Mouse (Mus musculus) forebrain, postnatal 0 days (tissue): ENCODE results near the gene Tmem236. TPM values are rescaled to one million over a fixed set of nuclear protein-coding genes. Genes with fewer than 3 reads are reported as not detected.

Experiments used
- ATAC-seq: fragments of 200-750 bp; cut with Nextera tagmentation; 2 replicates; pipeline ENCODE4 v1.8.0; 2017; ENCODE audit warnings: mild to moderate bottlenecking, moderate library complexity
- DNase-seq: peaks from one replicate; pipeline ENCODE4 v3.0.0-alpha.2; 2015
- H3K27ac ChIP-seq: fragments of 300-500 bp; sonication (generic); 2 replicates; pipeline ENCODE4 v1.5.1; 2014; ENCODE audit warnings: low read depth, mild to moderate bottlenecking, antibody characterized with exemption, low read length, moderate library complexity, mixed read lengths
- H3K27me3 ChIP-seq: fragments of 300-500 bp; sonication (generic); 2 replicates; pipeline ENCODE4 v1.6.1; 2014; ENCODE audit warnings: mild to moderate bottlenecking, low read length, mixed read lengths; ENCODE audit not compliant: insufficient read depth
- H3K36me3 ChIP-seq: fragments of 300-500 bp; sonication (generic); 2 replicates; pipeline ENCODE4 v1.6.1; 2014; ENCODE audit warnings: mild to moderate bottlenecking, moderate library complexity; ENCODE audit not compliant: insufficient read depth
- H3K4me1 ChIP-seq: fragments of 300-500 bp; sonication (generic); 2 replicates; pipeline ENCODE4 v1.6.1; 2014; ENCODE audit warnings: antibody characterized with exemption; ENCODE audit not compliant: insufficient read depth
- H3K4me2 ChIP-seq: fragments of 300-500 bp; sonication (generic); 2 replicates; pipeline ENCODE4 v1.6.1; 2014; ENCODE audit warnings: low read depth, mild to moderate bottlenecking, moderate library complexity
- H3K4me3 ChIP-seq: fragments of 300-500 bp; sonication (generic); 2 replicates; pipeline ENCODE4 v1.5.1; 2014; ENCODE audit warnings: low read depth, low read length, mixed read lengths
- H3K9ac ChIP-seq: fragments of 300-500 bp; sonication (generic); 2 replicates; pipeline ENCODE4 v1.6.1; 2014; ENCODE audit warnings: mild to moderate bottlenecking
- H3K9me3 ChIP-seq: fragments of 300-500 bp; sonication (generic); 2 replicates; pipeline ENCODE4 v1.6.1; 2016; ENCODE audit warnings: low read length
- CTCF ChIP-seq: sonication (generic); IDR thresholded peaks from 2 replicates; pipeline ENCODE4 v1.5.1; 2016; ENCODE audit warnings: antibody characterized with exemption, control low read depth, low read depth
- WGBS: fragments of 180-500 bp; shearing (Covaris S2); extraction: QIAGEN DNeasy Blood & Tissue Kit; methylation state at CpG from one replicate; pipeline ENCODE4 v1.1.7; 2014; 5-methylcytosine and 5-hydroxymethylcytosine counted together
- polyA plus RNA-seq: library from polyadenylated mRNA; unstranded; fragments of >200 nt; fragmentation: Nextera tagmentation; extraction: Ambion mirVana; gene quantifications from 2 replicates; pipeline ENCODE4 v1.2.1, GENCODE M21; 2015
- total RNA-seq: library from RNA; depleted of rRNA; stranded (reverse); fragments of >200 nt; gene quantifications from 2 replicates; pipeline ENCODE4 v1.2.3, GENCODE M21; 2014; rRNA removed

Tmem236 gene
- total RNA-seq (0.23 and 0.24 TPM in 2 replicates), polyA plus RNA-seq (0.12 and 0.13 TPM in 2 replicates)

DNA sequence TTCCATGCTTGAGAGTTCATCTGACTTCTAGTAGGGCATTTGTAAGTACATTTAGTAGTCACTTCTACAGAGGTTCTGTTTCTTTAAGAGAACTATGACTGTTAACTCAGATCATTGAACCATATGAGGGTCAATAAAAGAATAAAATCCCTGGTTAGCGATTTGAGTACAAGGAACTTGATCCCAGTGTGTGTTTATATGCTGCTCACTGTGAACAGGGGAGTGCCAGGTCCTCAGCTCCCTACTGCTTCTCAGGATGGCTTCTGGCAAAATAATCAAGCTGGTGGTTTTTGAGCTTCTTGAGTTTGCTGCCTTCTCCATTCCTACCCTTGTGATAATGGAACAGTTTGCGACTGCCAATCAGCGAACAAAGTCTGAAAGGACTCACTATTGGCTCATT, at the start of gene Tmem236:
Tmem236 (plus strand) TSS at position 190 of the 400 bp plus-strand sequence.
- no peak for ATAC-seq
- WGBS, result 56% methylated on average over 3 of the region's 3 CpGs
- Histone ChIP-seq H3K4me2 (no peak within 1 kb of the TSS), H3K9me3 (no peaks in the 10 kb centered on the region), H3K36me3 (no peaks in the 10 kb centered on the region), H3K9ac (no peak within 1 kb of the TSS), H3K4me3 (no peak within 1 kb of the TSS), H3K27ac (no peak within 1 kb of the TSS), H3K4me1 (no peaks in the 10 kb centered on the region), H3K27me3 (no peaks in the 10 kb centered on the region)
- no peak for TF ChIP-seq CTCF
- DNase-seq, result no peak

DNA sequence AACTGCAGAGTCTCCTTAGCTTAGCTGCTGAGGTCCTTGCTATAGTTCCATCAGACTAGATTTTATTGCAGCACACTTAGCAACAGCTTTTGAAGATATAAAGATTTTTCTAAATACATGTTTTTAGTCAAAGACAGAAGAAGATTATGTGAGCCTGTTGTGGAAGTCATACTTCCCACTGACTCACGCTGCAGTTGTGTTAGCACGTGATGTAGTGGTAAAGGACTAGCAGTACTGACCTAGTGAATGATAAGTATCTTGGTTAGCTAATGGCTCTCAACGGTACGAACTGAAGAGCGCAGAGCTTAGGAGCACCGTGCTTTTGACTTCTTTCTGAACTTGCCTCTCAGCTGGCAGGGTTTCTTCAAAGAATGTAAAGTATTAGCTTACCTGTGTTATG, 47.9 kb upstream of the Tmem236 start:
- ATAC-seq, result no peak
- no peak overlapping the region for H3K4me3 ChIP-seq
- DNase-seq, result no peak
- no peaks in the 10 kb centered on the region for H3K27me3 ChIP-seq
- no peak for TF ChIP-seq CTCF
- no peak overlapping the region for H3K27ac ChIP-seq
- peaks cover 10% of the 10 kb centered on the region; the same call in 1 of the 2 replicates for H3K36me3 ChIP-seq
- no peaks in the 10 kb centered on the region for H3K9me3 ChIP-seq
- no peak overlapping the region for H3K9ac ChIP-seq
- H3K4me2 ChIP-seq, result no peak overlapping the region
- no peaks in the 10 kb centered on the region for H3K4me1 ChIP-seq
- WGBS, result 91% methylated on average over 6 of the region's 6 CpGs

DNA sequence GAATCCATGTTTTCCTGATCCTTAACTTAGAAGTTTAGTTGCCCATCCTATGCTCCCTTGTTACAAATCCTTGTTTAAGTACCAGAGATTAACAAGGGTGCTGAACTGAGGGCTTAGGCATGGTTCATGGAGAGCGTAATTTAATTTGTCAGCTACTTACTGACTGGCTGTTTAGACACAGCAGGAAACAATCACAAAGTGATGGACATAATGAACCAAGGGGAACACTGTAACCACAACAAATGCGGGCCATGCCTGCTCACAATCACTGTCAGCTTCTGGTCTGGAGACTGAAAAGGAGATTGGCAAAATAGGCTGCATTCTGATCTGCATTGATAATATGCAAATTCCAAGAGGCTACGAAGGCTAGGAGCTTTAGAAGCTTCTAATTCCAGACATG, 46.7 kb upstream of the Tmem236 start:
- no peak for DNase-seq
- no peak overlapping the region for H3K4me2 ChIP-seq
- H3K36me3 ChIP-seq, result peaks cover 10% of the 10 kb centered on the region; the same call in 1 of the 2 replicates
- H3K27me3 ChIP-seq, result no peaks in the 10 kb centered on the region
- H3K4me3 ChIP-seq, result no peak overlapping the region
- no peak for ATAC-seq
- no peaks in the 10 kb centered on the region for H3K9me3 ChIP-seq
- no peak overlapping the region for H3K27ac ChIP-seq
- 26% methylated on average over 3 of the region's 3 CpGs for WGBS
- no peak for TF ChIP-seq CTCF
- no peaks in the 10 kb centered on the region; the same call in 1 of the 2 replicates for H3K4me1 ChIP-seq
- no peak overlapping the region for H3K9ac ChIP-seq

- no peak overlapping the region for H3K27ac ChIP-seq
- H3K36me3 ChIP-seq, result 0 out of 2 replicates have a peak, but pooled peaks cover 5% of the 10 kb centered on the region
- no peak overlapping the region for H3K4me2 ChIP-seq
- no peak for TF ChIP-seq CTCF
- H3K27me3 ChIP-seq, result no peaks in the 10 kb centered on the region
- H3K9ac ChIP-seq, result no peak overlapping the region
- H3K9me3 ChIP-seq, result no peaks in the 10 kb centered on the region
- H3K4me1 ChIP-seq, result no peaks in the 10 kb centered on the region; the same call in 1 of the 2 replicates
- WGBS, result 88% methylated on average over 12 of the region's 12 CpGs
- DNase-seq, result no peak
- no peak for ATAC-seq
- H3K4me3 ChIP-seq, result no peak overlapping the region
Observed at GRCm38 (mm10) chr2:14130641-14131339, 43.5 kb upstream of the Tmem236 start.

GRCm38 (mm10) chr2:14132468-14133326, 41.6 kb upstream of the Tmem236 start:
- Histone ChIP-seq H3K27me3 (no peaks in the 10 kb centered on the region), H3K9ac (no peak overlapping the region), H3K9me3 (no peaks in the 10 kb centered on the region), H3K4me3 (no peak overlapping the region), H3K4me2 (no peak overlapping the region), H3K27ac (no peak overlapping the region), H3K36me3 (0 out of 2 replicates have a peak, but pooled peaks cover 5% of the 10 kb centered on the region), H3K4me1 (no peaks in the 10 kb centered on the region; the same call in 1 of the 2 replicates)
- WGBS, result 70% methylated on average over 4 of the region's 4 CpGs
- no peak for TF ChIP-seq CTCF
- ATAC-seq (peak; percentile 88), DNase-seq (peak; percentile 50)

GRCm38 (mm10) chr2:14136906-14137305, 37.4 kb upstream of the Tmem236 start:
- Histone ChIP-seq H3K27me3 (no peaks in the 10 kb centered on the region), H3K9me3 (no peaks in the 10 kb centered on the region), H3K9ac (no peak overlapping the region), H3K4me2 (no peak overlapping the region), H3K36me3 (peaks cover 16% of the 10 kb centered on the region), H3K27ac (no peak overlapping the region), H3K4me1 (no peaks in the 10 kb centered on the region; the same call in 1 of the 2 replicates), H3K4me3 (no peak overlapping the region)
- TF ChIP-seq CTCF, result no peak
- no peak for DNase-seq
- ATAC-seq, result peak; percentile 50; the same call in 1 of the 2 replicates
- 69% methylated on average over 3 of the region's 3 CpGs for WGBS
